Mouse (Mus musculus) liver, postnatal 0 days (tissue): ENCODE data around the gene Prdx2.

Source experiments
- CTCF ChIP-seq: sonication (generic); IDR thresholded peaks from 2 replicates; pipeline ENCODE4 v1.5.1; 2016; ENCODE audit warnings: antibody characterized with exemption, low read depth
- EP300 ChIP-seq: IDR thresholded peaks from 2 replicates; pipeline ENCODE4 v1.6.1; 2016; ENCODE audit warnings: antibody characterized with exemption, low read depth, mild to moderate bottlenecking

DNA sequence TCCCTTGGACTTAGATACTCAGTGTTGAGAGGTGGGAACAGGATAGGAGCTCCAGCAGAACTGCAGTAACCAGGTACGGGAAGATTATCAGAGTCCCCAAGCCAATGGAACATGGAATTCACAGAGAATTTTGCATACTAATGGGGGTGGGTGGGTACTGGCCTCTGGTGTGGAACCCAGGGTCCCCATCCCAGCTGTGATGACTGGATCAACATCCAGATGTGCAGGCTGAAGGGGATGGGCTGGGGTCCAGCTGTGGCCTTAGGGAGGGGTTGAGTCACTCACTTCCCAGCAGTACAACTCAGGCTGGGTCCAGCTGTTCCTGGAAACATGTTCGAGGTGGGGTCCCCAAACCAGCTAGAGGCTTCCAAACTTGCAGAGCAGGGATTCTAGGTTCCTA, 18.5 kb downstream of the Prdx2 start:
- TF ChIP-seq CTCF (no peak), EP300 (no peak)
